Mouse (Mus musculus) midbrain, embryonic 15.5 days (tissue): Measurements from ENCODE around the gene Nckap1l. TPM values are rescaled to one million over a fixed set of nuclear protein-coding genes. Genes with fewer than 3 reads are reported as not detected.

Experiments
- ATAC-seq: fragments of 200-750 bp; cut with Nextera tagmentation; replicated peaks from 2 replicates; pipeline ENCODE4 v1.8.0; 2017; ENCODE audit warnings: moderate TSS enrichment
- H3K27ac ChIP-seq: fragments of 300-500 bp; sonication (generic); 2 replicates; pipeline ENCODE4 v1.5.1; 2015; ENCODE audit warnings: mild to moderate bottlenecking, inconsistent platforms
- H3K27me3 ChIP-seq: fragments of 300-500 bp; sonication (generic); replicated peaks from 2 replicates; pipeline ENCODE4 v1.6.1; 2015; ENCODE audit warnings: inconsistent platforms
- H3K36me3 ChIP-seq: fragments of 300-500 bp; sonication (generic); replicated peaks from 2 replicates; pipeline ENCODE4 v1.6.1; 2015; ENCODE audit warnings: inconsistent platforms
- H3K4me1 ChIP-seq: fragments of 300-500 bp; sonication (generic); 2 replicates; pipeline ENCODE4 v1.6.1; 2015; ENCODE audit warnings: inconsistent platforms
- H3K4me2 ChIP-seq: fragments of 300-500 bp; sonication (generic); 2 replicates; pipeline ENCODE4 v1.6.1; 2015; ENCODE audit warnings: inconsistent platforms, mild to moderate bottlenecking, moderate library complexity
- H3K4me3 ChIP-seq: fragments of 300-500 bp; sonication (generic); 2 replicates; pipeline ENCODE4 v1.5.1; 2015; ENCODE audit warnings: mild to moderate bottlenecking, inconsistent platforms
- H3K9ac ChIP-seq: fragments of 300-500 bp; sonication (generic); 2 replicates; pipeline ENCODE4 v1.6.1; 2015; ENCODE audit warnings: mild to moderate bottlenecking, inconsistent platforms
- H3K9me3 ChIP-seq: fragments of 300-500 bp; sonication (generic); 2 replicates; pipeline ENCODE4 v1.6.1; 2016; ENCODE audit warnings: inconsistent platforms
- WGBS: fragments of 180-500 bp; shearing (Covaris S2); methylation state at CpG from one replicate; pipeline ENCODE4 v1.1.7; 2015; ENCODE audit warnings: mixed read lengths; 5-methylcytosine and 5-hydroxymethylcytosine counted together
- polyA plus RNA-seq: library from polyadenylated mRNA; unstranded; fragments of >200 nt; fragmentation: Nextera tagmentation; extraction: Ambion mirVana; gene quantifications from 2 replicates; pipeline ENCODE4 v1.2.1, GENCODE M21; 2015

Nckap1l gene
- polyA plus RNA-seq, 1 experiment from 2014 or later: 1.8 TPM

- Histone ChIP-seq H3K36me3 (peaks cover 11% of the 10 kb centered on the region; the same call in 1 of the 2 replicates), H3K9me3 (no peaks in the 10 kb centered on the region), H3K27me3 (no peaks in the 10 kb centered on the region), H3K4me1 (peaks cover 19% of the 10 kb centered on the region; the same call in 1 of the 2 replicates), H3K4me2 (no peak overlapping the region), H3K4me3 (no peak overlapping the region), H3K9ac (no peak overlapping the region), H3K27ac (peak overlapping the region; percentile 68)
- 11% methylated on average over 5 of the region's 5 CpGs for WGBS
- peak; percentile 79 for ATAC-seq
Observed at GRCm38 (mm10) chr15:103530372-103530771, 76.8 kb downstream of the Nckap1l start.

- peaks cover 44% of the 10 kb centered on the region for H3K4me1 ChIP-seq
- 89% methylated on average over 7 of the region's 7 CpGs for whole genome bisulfite sequencing
- no peak for ATAC-seq
Observed at GRCm38 (mm10) chr15:103534054-103534620, 80.5 kb downstream of the Nckap1l start.

GRCm38 (mm10) chr15:103535030-103535429 lies 81.4 kb downstream of the Nckap1l start:
- Histone ChIP-seq H3K4me3 (no peak overlapping the region), H3K27ac (no peak overlapping the region), H3K36me3 (no peaks in the 10 kb centered on the region), H3K9me3 (no peaks in the 10 kb centered on the region), H3K9ac (no peak overlapping the region), H3K4me2 (no peak overlapping the region), H3K27me3 (0 out of 2 replicates have a peak, but pooled peaks cover 3% of the 10 kb centered on the region), H3K4me1 (peaks cover 44% of the 10 kb centered on the region)
- WGBS: 61% methylated on average over 2 of the region's 2 CpGs
- ATAC-seq: no peak

More at GRCm38 (mm10) chr15:103534054-103534620, 80.5 kb downstream of the Nckap1l start:
- H3K36me3 ChIP-seq: no peaks in the 10 kb centered on the region
- no peak overlapping the region for H3K4me3 ChIP-seq
- no peak overlapping the region for H3K27ac ChIP-seq
- 0 out of 2 replicates have a peak, but pooled peaks cover 3% of the 10 kb centered on the region for H3K27me3 ChIP-seq
- no peak overlapping the region for H3K4me2 ChIP-seq
- no peak overlapping the region for H3K9ac ChIP-seq
- H3K9me3 ChIP-seq: no peaks in the 10 kb centered on the region

DNA sequence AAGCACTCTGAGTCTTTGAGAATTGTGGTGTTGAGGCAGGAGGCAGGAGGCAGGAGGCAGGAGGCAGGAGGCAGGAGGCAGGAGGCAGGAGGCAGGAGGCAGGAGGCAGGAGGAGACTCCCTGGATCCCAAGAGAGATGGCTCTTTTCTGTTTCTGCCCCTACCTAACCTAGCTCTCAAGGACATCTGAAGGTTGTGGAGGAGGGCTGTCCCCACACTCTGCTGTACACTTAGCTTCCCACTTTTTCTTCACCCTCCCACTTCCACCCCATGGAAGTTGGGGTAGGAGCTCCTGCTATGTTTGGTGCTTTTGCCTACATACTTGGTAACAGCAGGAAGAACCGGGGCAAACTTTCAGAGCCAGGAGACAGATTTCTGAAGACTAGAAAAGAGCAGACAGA lies 82.2 kb downstream of the Nckap1l start:
- no peak overlapping the region for H3K4me3 ChIP-seq
- no peak for ATAC-seq

GRCm38 (mm10) chr15:103536456-103536855 lies 82.9 kb downstream of the Nckap1l start:
- Histone ChIP-seq H3K27ac (peak overlapping the region; percentile 76), H3K4me3 (peak overlapping the region; percentile 96), H3K4me1 (peaks cover 36% of the 10 kb centered on the region), H3K27me3 (0 out of 2 replicates have a peak, but pooled peaks cover 3% of the 10 kb centered on the region), H3K4me2 (peak overlapping the region; percentile 84), H3K36me3 (no peaks in the 10 kb centered on the region), H3K9ac (peak overlapping the region; percentile 83), H3K9me3 (no peaks in the 10 kb centered on the region)
- WGBS: 30% methylated on average over 2 of the region's 2 CpGs
- no peak for ATAC-seq

More for the DNA sequence above, 82.2 kb downstream of the Nckap1l start:
- no peak overlapping the region for H3K4me2 ChIP-seq
- 58% methylated on average over 1 of the region's 1 CpGs for WGBS
- no peak overlapping the region for H3K27ac ChIP-seq
- no peaks in the 10 kb centered on the region for H3K36me3 ChIP-seq
- H3K9me3 ChIP-seq: no peaks in the 10 kb centered on the region
- peaks cover 41% of the 10 kb centered on the region for H3K4me1 ChIP-seq
- 0 out of 2 replicates have a peak, but pooled peaks cover 3% of the 10 kb centered on the region for H3K27me3 ChIP-seq
- no peak overlapping the region for H3K9ac ChIP-seq

DNA sequence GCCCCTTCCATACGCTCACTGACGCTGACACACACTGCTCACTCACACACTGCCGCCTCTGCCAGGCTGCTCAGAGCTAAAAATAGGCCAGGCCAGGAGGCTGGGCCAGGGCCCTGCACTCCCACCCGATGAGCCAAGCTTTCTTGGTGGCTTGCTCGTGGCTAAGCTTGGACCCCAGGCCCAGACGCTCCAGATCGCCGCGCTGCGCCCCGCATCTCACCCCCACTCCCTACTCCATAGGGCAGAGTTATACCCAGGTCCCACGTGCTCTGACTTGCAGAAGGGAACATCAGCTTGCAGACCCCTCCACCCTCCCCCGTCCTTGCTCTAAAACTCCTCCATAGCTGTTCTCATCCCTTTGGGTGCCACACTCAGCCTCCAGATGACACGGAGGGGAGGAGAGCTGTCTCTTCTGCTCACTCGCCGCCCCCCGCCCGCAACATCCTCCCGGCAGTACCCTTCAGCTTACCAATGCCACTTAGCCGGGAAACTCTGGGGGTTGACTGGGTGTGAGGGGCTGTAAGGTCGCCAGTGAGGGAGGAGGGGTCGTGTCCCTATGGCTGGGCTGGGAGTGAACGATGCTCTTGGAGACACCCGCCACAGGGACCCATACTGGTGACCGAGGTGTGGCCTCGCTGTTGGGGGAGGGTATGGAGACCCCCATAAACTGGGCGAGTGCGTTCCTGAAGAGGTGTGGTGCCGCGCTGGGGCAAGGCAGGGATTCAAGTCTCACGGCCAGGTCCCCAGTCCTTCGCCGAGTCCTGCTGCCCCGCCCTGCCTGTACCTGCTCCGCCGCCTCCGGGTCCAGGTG lies 83.6 kb downstream of the Nckap1l start:
- Histone ChIP-seq H3K9ac (peak overlapping the region; percentile 83), H3K36me3 (no peaks in the 10 kb centered on the region), H3K9me3 (no peaks in the 10 kb centered on the region), H3K4me3 (peak overlapping the region; percentile 96), H3K27me3 (0 out of 2 replicates have a peak, but pooled peaks cover 3% of the 10 kb centered on the region), H3K27ac (peak overlapping the region; percentile 76), H3K4me2 (peak overlapping the region; percentile 84), H3K4me1 (peaks cover 36% of the 10 kb centered on the region)
- peak; percentile 66 for ATAC-seq
- WGBS: under 1% methylated on average over 37 of the region's 37 CpGs

DNA sequence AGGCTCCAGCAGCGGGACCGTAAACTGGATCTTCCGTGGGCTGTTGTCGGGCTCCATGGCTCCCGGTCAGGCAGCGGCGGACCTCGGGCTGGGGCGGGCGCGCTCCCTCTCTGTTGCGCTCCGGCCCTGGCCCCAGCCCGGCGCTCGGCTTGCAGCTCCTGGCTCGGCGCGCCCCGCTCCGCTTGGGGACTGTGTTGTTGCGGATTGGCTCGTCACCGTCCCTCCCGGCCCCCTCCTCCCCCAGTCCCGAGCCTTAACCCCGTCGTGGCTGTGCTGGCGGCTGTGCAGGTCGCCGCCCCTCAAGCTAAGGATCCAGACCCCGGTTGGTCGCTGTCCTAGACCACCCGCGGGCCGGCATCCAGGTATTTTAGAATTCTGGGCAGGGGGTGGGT lies 84.2 kb downstream of the Nckap1l start, which contains the start of gene Ppp1r1a:
Ppp1r1a (minus strand) TSS at position 182 of the 392 bp plus-strand sequence.
- peak within 1 kb of the TSS; percentile 96 for H3K4me3 ChIP-seq
- under 1% methylated on average over 36 of the region's 36 CpGs for WGBS
- peaks cover 36% of the 10 kb centered on the region for H3K4me1 ChIP-seq
- peak within 1 kb of the TSS; percentile 76 for H3K27ac ChIP-seq
- H3K36me3 ChIP-seq: no peaks in the 10 kb centered on the region
- peak; percentile 90 for ATAC-seq
- H3K9me3 ChIP-seq: no peaks in the 10 kb centered on the region
- H3K9ac ChIP-seq: peak within 1 kb of the TSS; percentile 83
- 0 out of 2 replicates have a peak, but pooled peaks cover 3% of the 10 kb centered on the region for H3K27me3 ChIP-seq
- peak within 1 kb of the TSS; percentile 84 for H3K4me2 ChIP-seq

- H3K9me3 ChIP-seq: no peaks in the 10 kb centered on the region
- no peaks in the 10 kb centered on the region for H3K36me3 ChIP-seq
- 73% methylated on average over 2 of the region's 2 CpGs for WGBS
- H3K27ac ChIP-seq: no peak overlapping the region
- ATAC-seq: no peak
- no peak overlapping the region for H3K4me3 ChIP-seq
- no peak overlapping the region for H3K4me2 ChIP-seq
- peaks cover 31% of the 10 kb centered on the region for H3K4me1 ChIP-seq
- H3K9ac ChIP-seq: no peak overlapping the region
- 0 out of 2 replicates have a peak, but pooled peaks cover 3% of the 10 kb centered on the region for H3K27me3 ChIP-seq
Observed at GRCm38 (mm10) chr15:103539259-103539658, 85.7 kb downstream of the Nckap1l start.

DNA sequence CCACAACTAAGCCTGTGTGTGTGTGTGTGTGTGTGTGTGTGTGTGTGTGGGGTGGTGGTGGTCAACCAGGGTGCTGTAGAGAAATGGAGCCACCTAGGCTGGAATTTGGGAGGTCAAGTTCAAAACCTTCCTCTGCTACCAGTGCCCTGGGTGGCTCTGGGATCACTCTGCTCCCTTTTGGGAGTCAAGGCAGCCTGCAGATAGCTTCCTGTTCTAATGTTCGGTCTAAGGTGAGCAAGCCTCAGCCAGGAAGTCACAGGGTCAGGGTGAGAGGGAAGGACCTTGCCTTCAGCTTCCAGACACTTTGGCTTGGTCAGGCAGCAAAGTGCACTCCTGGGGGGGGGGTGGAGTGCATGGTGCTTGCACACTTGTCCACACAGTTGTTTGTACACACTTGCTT lies 87.1 kb downstream of the Nckap1l start:
- Histone ChIP-seq H3K9me3 (no peaks in the 10 kb centered on the region), H3K27ac (no peak overlapping the region), H3K36me3 (no peaks in the 10 kb centered on the region), H3K27me3 (0 out of 2 replicates have a peak, but pooled peaks cover 3% of the 10 kb centered on the region), H3K4me2 (no peak overlapping the region), H3K9ac (no peak overlapping the region), H3K4me1 (peaks cover 25% of the 10 kb centered on the region), H3K4me3 (no peak overlapping the region)
- WGBS: 82% methylated on average over 1 of the region's 1 CpGs
- no peak for ATAC-seq

DNA sequence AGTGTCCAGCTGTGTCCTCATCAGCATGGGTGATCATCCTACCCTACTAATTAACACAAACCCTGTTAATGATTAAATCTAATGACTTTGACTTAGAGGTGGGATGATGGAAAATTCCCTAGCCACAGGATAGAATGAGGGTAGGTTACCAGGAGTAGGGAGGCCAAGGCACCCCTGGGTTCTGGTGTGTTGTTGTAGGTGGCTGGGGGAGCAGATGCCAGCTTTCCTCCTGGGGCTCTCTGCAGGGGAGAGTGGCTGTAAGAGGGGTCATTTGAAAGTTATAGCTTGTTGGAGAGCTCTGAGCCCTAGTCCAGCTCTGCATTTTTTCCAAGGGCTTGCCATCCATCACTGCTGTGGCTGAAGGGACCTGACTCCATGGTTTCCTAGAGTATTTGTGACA lies 88.9 kb downstream of the Nckap1l start:
- peaks cover 12% of the 10 kb centered on the region for H3K4me1 ChIP-seq
- H3K4me3 ChIP-seq: no peak overlapping the region
- H3K36me3 ChIP-seq: no peaks in the 10 kb centered on the region
- H3K27me3 ChIP-seq: 0 out of 2 replicates have a peak, but pooled peaks cover 3% of the 10 kb centered on the region
- no peak for ATAC-seq
- no peaks in the 10 kb centered on the region for H3K9me3 ChIP-seq
- H3K27ac ChIP-seq: no peak overlapping the region
- no peak overlapping the region for H3K4me2 ChIP-seq
- H3K9ac ChIP-seq: no peak overlapping the region

DNA sequence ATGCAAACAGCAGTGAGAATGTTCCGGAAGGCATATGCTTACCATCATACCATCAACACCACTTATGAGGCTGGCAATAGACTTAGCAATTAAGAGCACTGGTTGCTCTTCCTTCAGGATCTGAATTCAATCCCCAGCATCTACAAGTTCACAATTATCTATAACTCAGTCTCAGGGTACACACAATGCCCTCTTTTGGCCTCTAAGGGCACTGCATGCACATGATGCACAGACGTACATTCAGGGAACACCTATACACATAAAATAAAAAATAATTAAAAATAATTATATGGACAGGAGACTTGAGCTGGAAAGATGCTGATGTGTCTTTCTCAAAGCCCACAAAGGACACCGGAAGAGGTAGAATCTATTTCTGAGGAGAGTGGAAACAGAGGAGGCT lies 94.4 kb downstream of the Nckap1l start:
- 83% methylated on average over 3 of the region's 3 CpGs for WGBS
- Histone ChIP-seq H3K27me3 (no peaks in the 10 kb centered on the region), H3K9me3 (no peaks in the 10 kb centered on the region), H3K27ac (no peak overlapping the region), H3K4me2 (no peak overlapping the region), H3K9ac (no peak overlapping the region), H3K4me3 (no peak overlapping the region), H3K36me3 (no peaks in the 10 kb centered on the region), H3K4me1 (no peaks in the 10 kb centered on the region)
- ATAC-seq: no peak
